Mouse (Mus musculus) T-helper 2 cell (primary cell): Measurements from ENCODE around the gene Nav3.

ENCODE experiments used
- in situ Hi-C: fragments of 300-600 bp; cut with MboI, MseI; formaldehyde crosslinking; loops from one replicate; pipeline ENCODE4 v1.15.1; 2025; ENCODE audit warnings: high pct_unique_total_duplicates

Gene Nav3

GRCm38 (mm10) chr10:110455838-110456493 lies at the start of gene Nav3:
TSS of gene Nav3 (minus strand) at chr10:110456204.
- in situ Hi-C loops: no loop called here

GRCm38 (mm10) chr10:110485306-110485705 lies 29.3 kb upstream of the Nav3 start:
- in situ Hi-C loops: no loop called here

- in situ Hi-C loops: no loop called here
Measured at GRCm38 (mm10) chr10:110484822-110485221, 28.8 kb upstream of the Nav3 start.

- in situ Hi-C loops: no loop called here
Measured at GRCm38 (mm10) chr10:110479189-110479588, 23.2 kb upstream of the Nav3 start.

DNA sequence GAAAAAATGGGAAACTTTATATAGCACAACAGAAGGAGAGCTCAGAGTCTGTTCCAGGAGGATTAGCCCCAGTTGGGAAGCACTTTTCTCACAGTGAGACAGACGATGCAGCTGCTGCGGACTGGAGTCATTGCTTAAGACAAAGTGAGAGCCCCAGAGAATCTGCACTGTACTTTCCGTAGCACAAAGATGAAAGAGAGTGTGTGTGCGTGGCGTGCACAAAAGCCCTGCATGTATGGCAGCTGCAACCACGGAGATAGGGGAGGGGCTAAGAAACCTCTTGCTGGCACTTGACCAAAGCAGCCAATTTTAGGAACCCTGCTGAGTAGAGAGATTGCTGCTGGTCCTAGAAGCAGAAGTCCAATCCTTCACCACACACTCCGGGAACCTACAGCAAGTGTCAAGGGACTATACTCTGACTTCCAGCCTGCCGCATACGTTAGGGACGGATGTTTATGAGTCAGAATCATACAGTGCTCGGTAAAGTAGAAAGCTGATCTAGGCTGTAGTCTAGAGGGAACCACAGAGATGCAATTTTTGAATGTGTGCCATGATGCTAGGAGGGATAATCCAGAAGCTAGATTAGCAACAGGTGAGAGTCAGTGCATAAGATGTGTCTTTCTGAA lies 21.8 kb upstream of the Nav3 start:
- in situ Hi-C loops: no loop called here

- in situ Hi-C loops: no loop called here
Measured at GRCm38 (mm10) chr10:110474107-110474506, 18.1 kb upstream of the Nav3 start.

- in situ Hi-C loops: no loop called here
Measured at GRCm38 (mm10) chr10:110469445-110469844, 13.4 kb upstream of the Nav3 start.

- in situ Hi-C loops: no loop called here
Measured at GRCm38 (mm10) chr10:110455063-110455837, 754 bp downstream of the Nav3 start.

DNA sequence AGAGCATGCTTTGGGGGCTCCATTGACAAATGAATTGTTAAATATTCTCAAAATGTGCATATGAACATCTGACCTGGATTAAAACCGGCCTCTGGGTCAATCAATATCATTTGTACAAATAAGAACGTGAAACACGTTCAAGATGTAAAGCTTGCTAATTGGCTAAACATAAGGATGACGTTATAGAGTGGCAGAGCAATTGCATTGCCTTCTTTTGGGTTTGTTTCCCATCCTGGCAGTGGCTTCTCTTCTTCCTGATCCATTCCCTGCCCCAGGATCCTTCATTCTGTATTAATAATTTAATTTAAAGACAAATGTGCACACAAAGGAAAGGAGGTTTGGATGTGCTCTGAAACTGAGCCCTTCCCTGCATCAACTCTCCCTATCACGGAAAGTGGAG lies 2.4 kb downstream of the Nav3 start:
- in situ Hi-C loops: no loop called here

GRCm38 (mm10) chr10:110440396-110440795 lies 15.6 kb downstream of the Nav3 start:
- in situ Hi-C loops: no loop called here

DNA sequence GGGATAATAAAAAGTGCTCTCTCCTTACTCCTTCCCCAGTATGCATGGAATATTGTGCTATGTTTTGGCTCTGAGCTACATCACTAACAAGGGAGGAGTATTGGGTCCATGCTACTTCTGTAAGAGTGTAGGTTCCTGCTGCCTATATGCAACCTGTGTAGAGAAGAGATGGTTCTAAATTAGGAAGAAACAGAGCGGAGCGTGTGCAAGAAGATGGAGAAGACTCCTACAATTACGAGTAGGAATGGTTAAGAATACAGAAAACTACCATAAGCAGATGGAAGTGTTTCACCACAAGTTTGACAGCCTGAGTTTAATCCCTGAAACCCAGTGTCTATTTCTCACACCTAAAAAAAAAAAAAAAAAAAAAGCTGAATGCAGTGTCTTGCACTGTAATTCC lies 24.9 kb downstream of the Nav3 start:
- in situ Hi-C loops: no loop called here

DNA sequence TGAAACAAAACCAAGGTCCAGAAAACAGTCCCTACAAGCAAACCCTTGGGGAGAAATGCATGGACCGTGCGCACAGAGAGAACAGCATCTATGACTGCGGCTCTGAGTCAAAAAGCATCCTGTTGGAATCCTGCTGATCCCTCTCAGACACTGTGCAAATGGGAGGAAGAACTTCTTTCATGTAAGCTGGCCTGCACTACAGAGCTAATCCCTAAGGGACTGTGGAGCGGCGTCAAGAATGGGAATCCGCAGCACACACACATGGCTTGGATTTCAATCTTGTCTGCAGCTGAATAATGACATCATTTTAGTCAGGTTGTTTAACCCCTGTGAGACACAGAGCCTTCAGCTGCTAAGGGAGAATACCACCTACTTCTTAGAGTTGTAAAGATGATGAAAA lies 26.4 kb downstream of the Nav3 start:
- in situ Hi-C loops: no loop called here

DNA sequence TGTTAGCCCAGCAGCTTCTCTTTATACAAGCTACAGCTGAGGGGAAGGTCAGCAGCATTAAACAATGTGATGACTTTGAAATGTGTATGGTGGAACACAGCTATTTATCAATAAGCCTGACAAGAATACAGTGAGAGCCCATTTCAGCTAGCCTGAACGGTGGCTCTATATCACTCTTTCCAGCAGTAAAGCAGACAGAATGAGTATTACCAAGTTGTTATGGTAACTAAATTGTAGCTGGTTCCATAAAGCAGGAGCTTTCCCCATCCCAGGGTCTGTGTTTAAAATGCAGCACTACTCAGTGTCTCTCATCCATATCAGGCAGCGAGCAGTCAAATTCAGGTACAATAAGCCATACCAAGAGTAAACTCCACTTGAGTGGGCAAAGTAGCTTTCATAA lies 27.0 kb downstream of the Nav3 start:
- in situ Hi-C loops: no loop called here

- in situ Hi-C loops: no loop called here
Measured at GRCm38 (mm10) chr10:110421533-110421932, 34.5 kb downstream of the Nav3 start.

GRCm38 (mm10) chr10:110417003-110417402 lies 39.0 kb downstream of the Nav3 start:
- in situ Hi-C loops: no loop called here

DNA sequence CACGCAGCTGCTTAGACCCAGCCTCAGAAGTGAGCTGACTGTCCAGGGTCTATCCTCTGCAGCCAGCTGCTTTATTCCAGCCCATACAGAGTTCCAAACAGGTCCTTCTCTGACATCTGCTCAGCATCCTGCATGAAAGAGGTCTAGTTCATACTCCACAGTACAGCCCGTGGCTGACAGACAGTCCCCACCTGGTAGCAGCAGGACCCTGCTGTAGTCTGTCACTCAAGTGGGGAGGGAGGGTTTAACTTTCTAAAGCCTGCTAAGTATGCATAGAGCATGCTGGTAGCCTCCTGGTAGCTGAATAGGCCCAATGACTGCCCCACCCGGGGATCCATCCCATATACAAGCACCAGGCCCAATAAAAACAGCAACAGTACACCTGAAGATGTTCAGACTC lies 40.4 kb downstream of the Nav3 start:
- in situ Hi-C loops: no loop called here

GRCm38 (mm10) chr10:110413281-110413897 lies 42.6 kb downstream of the Nav3 start:
- in situ Hi-C loops: no loop called here

DNA sequence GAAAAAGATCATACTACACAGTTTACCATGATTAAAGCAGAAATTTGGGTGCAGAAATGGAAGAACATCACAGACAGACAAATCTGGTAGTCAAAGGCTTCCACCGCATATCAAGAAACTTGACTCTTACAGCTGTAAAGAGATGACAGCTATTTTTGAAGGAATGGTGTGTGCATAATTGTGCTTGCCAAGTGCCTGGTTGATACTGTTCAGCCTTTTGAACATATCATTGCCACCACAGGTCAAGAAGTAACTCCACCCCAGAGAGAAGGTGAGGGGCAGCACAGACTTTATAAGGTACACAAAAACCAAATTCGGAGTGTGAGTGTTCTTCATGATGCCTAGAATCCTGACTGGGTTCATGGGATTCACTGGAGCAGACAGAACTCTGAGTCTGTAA lies 53.1 kb downstream of the Nav3 start:
- in situ Hi-C loops: loop anchor here (10.0 kb wide), 1 partner anchor 1442 kb away; no protein-coding TSS in a partner anchor

- in situ Hi-C loops: loop anchor here (10.0 kb wide), 1 partner anchor 1444 kb away; no protein-coding TSS in a partner anchor
Measured at GRCm38 (mm10) chr10:110400642-110401041, 55.4 kb downstream of the Nav3 start.

DNA sequence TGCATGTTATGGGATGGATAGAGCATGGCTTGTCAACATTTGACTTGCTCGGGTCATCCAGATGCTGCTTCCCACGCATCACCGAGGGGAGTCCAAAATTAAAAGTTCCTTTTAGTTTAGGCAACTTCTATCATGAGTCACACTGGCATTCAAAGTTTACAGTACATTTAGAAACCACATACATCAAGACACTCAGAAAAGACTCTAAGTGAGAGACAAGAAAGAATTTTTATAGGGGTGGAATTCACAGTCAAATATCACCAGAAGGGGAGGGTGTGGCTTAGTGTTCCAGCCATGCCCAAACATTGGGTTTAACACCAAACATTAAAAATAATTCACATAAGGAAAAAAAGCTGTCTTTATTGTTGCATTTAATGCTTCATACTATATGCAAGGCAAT lies 57.4 kb downstream of the Nav3 start:
- in situ Hi-C loops: no loop called here

DNA sequence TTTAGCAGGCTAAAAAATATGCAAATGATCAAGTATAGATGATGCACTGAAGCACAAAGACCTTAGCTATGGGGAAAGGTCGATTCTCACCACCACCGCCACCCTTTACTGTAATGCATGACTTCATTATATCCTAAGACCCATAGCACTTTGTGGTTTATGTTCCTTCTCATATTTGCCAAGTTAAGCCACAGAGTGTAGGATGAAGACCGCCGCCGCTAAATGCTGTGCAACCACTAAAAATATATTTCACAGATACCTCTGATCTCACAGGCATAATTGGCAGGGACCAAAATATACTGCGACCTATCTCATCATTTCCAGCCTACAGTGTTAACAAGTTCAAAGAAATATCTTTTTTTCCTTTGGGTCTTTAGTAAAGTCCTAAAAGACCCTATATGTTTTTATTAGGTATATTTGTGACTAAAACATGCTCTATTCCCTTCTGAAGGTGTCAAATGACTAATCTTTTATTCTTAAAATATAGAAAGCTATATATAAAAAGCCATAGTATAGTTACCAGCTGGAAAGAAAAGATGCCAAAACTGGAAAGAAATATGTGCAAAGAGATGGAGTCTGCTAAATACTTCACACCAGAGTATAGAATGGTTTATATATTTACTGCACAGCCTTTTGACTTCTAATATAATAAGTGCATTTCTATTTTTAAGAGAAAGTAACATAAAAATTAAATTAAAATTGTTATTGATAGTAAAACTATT lies 69.4 kb downstream of the Nav3 start:
- in situ Hi-C loops: no loop called here
